Mouse (Mus musculus) heart, embryonic 16.5 days (tissue): ENCODE results near the gene Pask. TPM values are rescaled to one million over a fixed set of nuclear protein-coding genes. Genes with fewer than 3 reads are reported as not detected.
A peak's percentile ranks its signal among the peaks of the same experiment; 100 is the strongest.

Experiments
- ATAC-seq: fragments of 200-750 bp; cut with Nextera tagmentation; replicated peaks from 2 replicates; pipeline ENCODE4 v1.8.0; 2017; ENCODE audit warnings: moderate number of reproducible peaks; ENCODE audit not compliant: insufficient read depth, low FRiP score; ENCODE audit errors: extremely low read depth
- H3K27ac ChIP-seq: fragments of 300-500 bp; sonication (generic); 2 replicates; pipeline ENCODE4 v1.5.1; 2014; ENCODE audit warnings: mild to moderate bottlenecking, low read length, control low read depth, moderate library complexity
- H3K27me3 ChIP-seq: fragments of 300-500 bp; sonication (generic); 2 replicates; pipeline ENCODE4 v1.6.1; 2014; ENCODE audit warnings: low read length, mixed read lengths; ENCODE audit not compliant: control insufficient read depth, insufficient read depth
- H3K36me3 ChIP-seq: fragments of 300-500 bp; sonication (generic); 2 replicates; pipeline ENCODE4 v1.6.1; 2014; ENCODE audit not compliant: control insufficient read depth, insufficient read depth
- H3K4me1 ChIP-seq: fragments of 300-500 bp; sonication (generic); 2 replicates; pipeline ENCODE4 v1.6.1; 2014; ENCODE audit warnings: low read length, mixed read lengths; ENCODE audit not compliant: control insufficient read depth, insufficient read depth
- H3K4me2 ChIP-seq: fragments of 300-500 bp; sonication (generic); 2 replicates; pipeline ENCODE4 v1.6.1; 2014; ENCODE audit warnings: low read depth, mild to moderate bottlenecking, control low read depth, low read length
- H3K4me3 ChIP-seq: fragments of 300-500 bp; sonication (generic); 2 replicates; pipeline ENCODE4 v1.5.1; 2014; ENCODE audit warnings: mild to moderate bottlenecking, control low read depth, low read length
- H3K9ac ChIP-seq: fragments of 300-500 bp; sonication (generic); 2 replicates; pipeline ENCODE4 v1.6.1; 2014; ENCODE audit warnings: low read length, control low read depth
- H3K9me3 ChIP-seq: fragments of 300-500 bp; sonication (generic); replicated peaks from 2 replicates; pipeline ENCODE4 v1.6.1; 2016; ENCODE audit warnings: low read length; ENCODE audit not compliant: control insufficient read depth
- WGBS: fragments of 180-500 bp; shearing (Covaris S2); extraction: QIAGEN DNeasy Blood & Tissue Kit; methylation state at CpG from one replicate; pipeline ENCODE4 v1.1.7; 2014; 5-methylcytosine and 5-hydroxymethylcytosine counted together
- polyA plus RNA-seq: library from polyadenylated mRNA; unstranded; fragments of >200 nt; fragmentation: Nextera tagmentation; extraction: Ambion mirVana; gene quantifications from 2 replicates; pipeline ENCODE4 v1.2.1, GENCODE M21; 2015

Pask gene
- polyA plus RNA-seq, 1 experiment from 2014 or later, result 7.3 TPM

DNA sequence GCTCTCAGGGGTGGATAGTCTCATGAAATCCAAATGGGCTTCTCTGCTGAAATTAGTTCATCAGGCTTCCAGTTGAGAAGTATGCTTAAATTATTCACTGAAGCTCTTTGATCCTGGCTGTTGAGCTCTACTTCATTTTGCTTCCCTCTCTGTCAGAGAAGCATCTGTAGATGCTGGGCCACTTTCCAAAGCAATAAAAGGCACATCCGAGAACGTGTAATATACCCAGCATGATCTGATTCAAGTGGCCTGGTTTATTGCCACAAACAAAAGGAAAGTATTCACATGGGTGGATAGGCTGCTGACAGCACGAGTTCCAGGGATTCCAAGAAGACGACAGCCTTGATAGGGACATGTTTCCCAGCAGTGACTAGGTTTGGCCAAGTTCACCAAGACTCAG is 6.4 kb upstream of the Pask start:
- no peak overlapping the region for H3K27ac ChIP-seq
- H3K9me3 ChIP-seq, result no peaks in the 10 kb centered on the region
- WGBS, result 50% methylated on average over 4 of the region's 4 CpGs
- H3K36me3 ChIP-seq, result peaks cover 46% of the 10 kb centered on the region
- no peak overlapping the region for H3K9ac ChIP-seq
- H3K4me2 ChIP-seq, result no peak overlapping the region
- H3K4me3 ChIP-seq, result no peak overlapping the region
- H3K27me3 ChIP-seq, result no peaks in the 10 kb centered on the region
- H3K4me1 ChIP-seq, result peaks cover under 1% of the 10 kb centered on the region
- ATAC-seq, result no peak

DNA sequence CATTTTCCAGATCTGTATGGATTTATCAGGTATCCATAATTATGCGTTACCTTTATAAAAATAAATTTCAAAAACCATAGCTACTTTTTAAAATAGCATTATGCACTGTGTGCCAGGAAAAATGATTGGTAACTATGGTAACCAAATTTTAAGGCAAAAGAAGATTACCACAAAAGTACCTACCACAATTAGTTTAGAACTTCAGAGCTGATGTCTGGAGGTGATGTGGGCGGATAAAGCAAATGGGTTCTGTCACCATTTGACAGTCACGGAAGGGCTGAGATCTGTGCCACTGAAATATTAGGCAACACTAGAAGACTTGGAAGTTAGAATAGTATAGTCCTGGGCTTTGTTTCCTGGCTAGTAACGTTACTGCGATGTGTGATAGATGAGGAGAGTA is 3.9 kb upstream of the Pask start:
- Histone ChIP-seq H3K4me1 (peaks cover 9% of the 10 kb centered on the region), H3K27me3 (no peaks in the 10 kb centered on the region), H3K4me3 (no peak overlapping the region), H3K9me3 (no peaks in the 10 kb centered on the region), H3K36me3 (peaks cover 30% of the 10 kb centered on the region), H3K27ac (no peak overlapping the region), H3K4me2 (no peak overlapping the region), H3K9ac (no peak overlapping the region)
- WGBS, result 91% methylated on average over 5 of the region's 5 CpGs
- ATAC-seq, result no peak

DNA sequence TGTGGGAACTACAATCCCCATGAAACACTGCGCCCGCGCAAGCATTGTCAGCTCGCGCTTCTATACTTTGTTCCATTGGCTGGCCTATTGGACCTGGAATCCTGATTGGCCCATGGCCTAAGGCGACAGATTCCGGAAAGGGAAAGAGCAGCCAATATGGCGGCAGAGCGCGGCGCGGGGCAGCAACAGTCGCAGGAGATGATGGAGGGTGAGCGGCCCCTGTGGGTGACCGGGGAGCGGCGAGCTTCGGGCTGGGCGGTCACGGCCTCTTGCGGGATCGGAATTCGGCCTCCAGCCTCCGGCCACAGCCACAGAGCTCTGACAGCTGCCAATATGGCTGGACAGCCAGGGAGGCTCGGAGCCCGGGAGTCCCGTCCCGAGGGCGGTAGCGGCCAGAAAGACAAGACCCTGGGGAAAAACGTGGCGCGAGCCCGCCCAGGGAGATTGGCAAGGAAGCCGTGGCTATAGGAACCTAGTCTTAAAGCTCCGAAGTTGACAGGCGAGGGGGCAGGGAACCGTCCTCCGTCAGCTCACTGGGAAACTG is 294 bp upstream of the Pask start:
- Histone ChIP-seq H3K4me1 (peaks cover 15% of the 10 kb centered on the region), H3K36me3 (peaks cover 12% of the 10 kb centered on the region), H3K9ac (peak overlapping the region; percentile 87), H3K4me3 (peak overlapping the region; percentile 84), H3K27me3 (no peaks in the 10 kb centered on the region), H3K4me2 (peak overlapping the region; percentile 96), H3K9me3 (no peaks in the 10 kb centered on the region), H3K27ac (peak overlapping the region; percentile 56)
- ATAC-seq, result peak; percentile 96
- under 1% methylated on average over 39 of the region's 39 CpGs for WGBS

DNA sequence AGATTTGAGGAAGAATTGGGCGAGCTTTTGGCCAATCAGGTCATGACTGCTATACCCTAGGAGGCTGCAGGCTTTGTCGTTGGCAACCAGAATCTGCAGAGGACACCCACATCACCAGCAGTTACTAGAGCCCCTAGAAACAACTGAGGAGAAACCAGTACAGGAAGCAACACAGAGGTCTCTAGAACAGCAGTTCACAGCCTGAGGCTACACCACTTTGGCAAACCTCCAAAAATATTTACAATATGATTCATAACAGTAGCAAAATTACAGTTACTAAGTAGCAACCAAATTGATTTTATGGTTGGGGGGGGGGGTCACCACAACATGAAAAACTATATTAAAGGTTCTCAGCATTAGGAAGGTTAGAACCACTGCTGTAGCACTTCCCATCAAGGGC is 8.7 kb downstream of the Pask start:
- Histone ChIP-seq H3K27me3 (no peaks in the 10 kb centered on the region), H3K4me3 (no peak overlapping the region), H3K36me3 (no peaks in the 10 kb centered on the region; the same call in 1 of the 2 replicates), H3K27ac (no peak overlapping the region), H3K9ac (no peak overlapping the region), H3K4me1 (no peaks in the 10 kb centered on the region), H3K9me3 (no peaks in the 10 kb centered on the region), H3K4me2 (no peak overlapping the region)
- no peak for ATAC-seq
- 71% methylated on average over 2 of the region's 2 CpGs for WGBS

DNA sequence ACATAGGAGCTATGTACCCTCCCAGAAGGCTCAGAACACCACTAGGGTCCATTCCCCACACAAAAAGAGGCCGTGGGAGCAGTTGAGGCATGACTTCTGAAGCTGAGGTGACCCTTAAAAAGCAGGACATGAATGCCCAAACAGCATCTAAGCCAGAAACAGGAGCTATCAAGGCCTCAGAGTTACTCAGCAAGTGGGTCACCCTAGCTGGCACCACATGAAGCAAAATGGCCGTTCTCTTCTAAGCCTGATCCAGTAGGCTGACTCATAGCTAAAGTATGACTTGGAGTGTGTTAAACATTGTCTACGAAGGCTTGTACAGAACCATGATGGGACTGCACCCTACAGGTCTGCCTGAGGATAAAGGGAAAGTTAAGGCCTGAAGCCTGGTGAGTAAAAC is 16.8 kb downstream of the Pask start:
- Histone ChIP-seq H3K9me3 (no peaks in the 10 kb centered on the region), H3K9ac (no peak overlapping the region), H3K4me2 (no peak overlapping the region), H3K4me1 (no peaks in the 10 kb centered on the region), H3K4me3 (no peak overlapping the region), H3K27me3 (no peaks in the 10 kb centered on the region), H3K36me3 (peaks cover 15% of the 10 kb centered on the region), H3K27ac (no peak overlapping the region)
- WGBS, result 74% methylated on average over 3 of the region's 3 CpGs
- no peak for ATAC-seq

DNA sequence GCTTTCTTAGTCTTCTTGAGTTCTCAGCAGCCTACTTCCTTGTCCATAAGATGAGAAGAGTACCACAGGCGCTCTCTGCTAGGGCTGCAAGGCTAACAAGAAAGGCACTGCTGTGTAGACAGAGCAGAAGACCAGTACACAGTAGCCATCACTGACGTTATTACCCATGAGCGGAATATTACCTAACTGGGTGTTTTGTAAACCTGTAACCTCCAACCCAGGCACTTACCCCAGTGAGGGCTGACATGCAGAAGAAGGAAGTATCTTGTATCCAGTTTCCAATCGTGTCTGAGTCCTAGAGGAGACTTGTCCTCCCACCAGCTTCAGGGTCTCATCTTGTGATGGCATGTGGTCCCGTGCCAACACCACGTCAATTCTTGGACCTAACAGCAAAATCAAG is 19.3 kb downstream of the Pask start:
- Histone ChIP-seq H3K4me3 (no peak overlapping the region), H3K27ac (no peak overlapping the region), H3K4me2 (no peak overlapping the region), H3K4me1 (no peaks in the 10 kb centered on the region), H3K36me3 (peaks cover 16% of the 10 kb centered on the region), H3K27me3 (no peaks in the 10 kb centered on the region), H3K9me3 (no peaks in the 10 kb centered on the region), H3K9ac (no peak overlapping the region)
- 89% methylated on average over 6 of the region's 6 CpGs for WGBS
- no peak for ATAC-seq

DNA sequence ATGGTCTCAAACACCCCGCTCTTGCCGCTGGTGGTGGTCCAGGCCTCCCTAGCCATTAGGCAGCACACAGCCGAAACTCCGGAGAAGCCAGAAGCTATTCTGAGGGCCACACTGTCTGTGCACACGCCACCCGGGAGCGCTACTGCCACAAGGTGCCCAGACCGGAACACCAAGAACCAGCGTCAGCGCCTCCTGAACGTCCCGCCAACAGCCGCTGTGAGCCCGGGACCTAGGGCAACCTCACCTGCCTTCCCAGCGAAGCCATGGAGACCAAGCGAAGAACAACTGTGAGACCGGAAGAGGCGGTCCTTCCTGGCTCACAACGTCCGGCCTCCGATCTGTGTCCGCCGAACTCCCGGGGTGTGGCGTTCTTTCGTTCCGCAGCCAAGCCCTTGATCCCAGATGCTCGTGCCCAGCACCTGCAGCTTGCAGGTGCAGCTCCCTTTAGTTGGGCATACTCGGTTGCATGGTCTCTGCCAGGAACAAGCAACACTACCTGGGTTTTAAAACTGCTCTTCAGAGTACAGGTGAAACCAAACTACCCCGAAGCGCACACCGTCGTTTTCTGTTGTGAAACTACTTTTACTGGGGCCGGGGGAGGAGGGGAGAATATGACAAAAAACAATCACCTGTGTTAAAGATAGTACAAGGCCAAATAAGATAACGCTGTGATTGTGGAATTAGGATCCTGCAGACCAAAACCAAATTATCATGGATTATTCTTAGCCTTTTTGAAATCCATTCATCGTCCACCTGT is 37.5 kb downstream of the Pask start, which contains the start of gene Mterf4:
TSS of gene Mterf4 (minus strand) at position 335 of the 757 bp plus-strand sequence.
- peak within 1 kb of the TSS; percentile 89 for H3K9ac ChIP-seq
- ATAC-seq, result peak; percentile 89
- H3K4me1 ChIP-seq, result peaks cover 6% of the 10 kb centered on the region
- H3K4me2 ChIP-seq, result peak within 1 kb of the TSS; percentile 88
- H3K27me3 ChIP-seq, result no peaks in the 10 kb centered on the region
- H3K27ac ChIP-seq, result peak within 1 kb of the TSS; percentile 38; the same call in 1 of the 2 replicates
- 8% methylated on average over 36 of the region's 36 CpGs for WGBS
- H3K36me3 ChIP-seq, result peaks cover 16% of the 10 kb centered on the region
- H3K9me3 ChIP-seq, result no peaks in the 10 kb centered on the region
- peak within 1 kb of the TSS; percentile 82 for H3K4me3 ChIP-seq

DNA sequence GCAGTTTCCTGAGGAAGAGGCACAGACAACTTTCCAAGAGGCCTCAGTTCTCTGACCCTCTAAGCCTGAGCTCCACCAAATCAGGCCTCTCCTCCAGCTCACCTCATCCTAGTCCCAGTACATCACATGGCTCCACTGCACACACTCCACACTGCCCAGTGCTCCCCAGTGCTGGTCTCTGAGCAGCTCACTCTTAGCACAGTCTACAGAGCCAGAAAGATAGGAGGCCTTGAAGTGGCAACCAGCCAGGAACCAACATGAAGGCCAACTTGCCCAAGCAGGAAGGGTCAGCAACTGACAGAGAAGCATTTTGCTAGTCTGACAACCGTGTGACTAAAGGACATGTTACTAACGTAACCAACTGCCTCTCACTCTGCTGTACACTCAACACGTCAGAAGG is 42.7 kb downstream of the Pask start:
- no peak for ATAC-seq

DNA sequence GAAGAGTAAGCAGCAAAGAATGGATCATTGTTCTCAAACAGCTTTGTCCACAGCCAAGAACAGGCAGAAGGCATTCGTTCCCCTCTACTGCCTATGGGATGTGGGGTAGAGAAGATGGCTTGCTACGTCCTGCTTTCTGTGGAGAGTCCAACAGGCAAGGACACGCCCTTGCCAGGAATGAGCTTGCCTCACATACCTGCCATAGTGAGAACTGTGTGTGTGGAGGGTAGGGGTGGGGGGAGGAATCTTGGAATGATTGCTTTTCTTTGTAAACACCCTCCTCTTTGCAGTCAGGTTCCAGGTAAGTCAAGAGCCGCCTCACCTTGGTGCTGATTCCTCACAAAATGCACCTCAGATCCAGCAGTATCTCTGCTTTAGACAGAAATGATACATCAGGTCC is 43.5 kb downstream of the Pask start:
- no peak overlapping the region for H3K9ac ChIP-seq
- no peak for ATAC-seq
- peaks cover 45% of the 10 kb centered on the region for H3K36me3 ChIP-seq
- H3K27me3 ChIP-seq, result no peaks in the 10 kb centered on the region
- H3K9me3 ChIP-seq, result no peaks in the 10 kb centered on the region
- 80% methylated on average over 4 of the region's 4 CpGs for WGBS
- peaks cover 1% of the 10 kb centered on the region for H3K4me1 ChIP-seq
- no peak overlapping the region for H3K4me2 ChIP-seq
- no peak overlapping the region for H3K4me3 ChIP-seq
- no peak overlapping the region for H3K27ac ChIP-seq

More for the DNA sequence above, 42.7 kb downstream of the Pask start:
- Histone ChIP-seq H3K4me1 (peaks cover 6% of the 10 kb centered on the region), H3K4me3 (no peak overlapping the region), H3K9ac (no peak overlapping the region), H3K27ac (no peak overlapping the region), H3K36me3 (peaks cover 44% of the 10 kb centered on the region), H3K4me2 (no peak overlapping the region), H3K27me3 (no peaks in the 10 kb centered on the region), H3K9me3 (no peaks in the 10 kb centered on the region)
- 53% methylated on average over 3 of the region's 3 CpGs for WGBS
